Mouse (Mus musculus) forebrain, embryonic 13.5 days (tissue): ENCODE measurements at regions not wholly inside any gene's neighbourhood (a gene's known extent, or its start where the extent isn't known, plus 50 kb on each side); places are given as distances from the start of the nearest gene placed in this dataset.

ENCODE experiments used
- ATAC-seq: fragments of 200-750 bp; cut with Nextera tagmentation; 2 replicates; pipeline ENCODE4 v1.8.0; 2017
- H3K27ac ChIP-seq: fragments of 300-500 bp; sonication (generic); 2 replicates; pipeline ENCODE4 v1.5.1; 2015; ENCODE audit warnings: inconsistent platforms, mild to moderate bottlenecking, moderate library complexity
- H3K27me3 ChIP-seq: fragments of 300-500 bp; sonication (generic); 2 replicates; pipeline ENCODE4 v1.6.1; 2015; ENCODE audit warnings: mild to moderate bottlenecking, inconsistent platforms
- H3K36me3 ChIP-seq: fragments of 300-500 bp; sonication (generic); 2 replicates; pipeline ENCODE4 v1.6.1; 2015; ENCODE audit warnings: mild to moderate bottlenecking, inconsistent platforms; ENCODE audit not compliant: poor library complexity, severe bottlenecking
- H3K4me1 ChIP-seq: fragments of 300-500 bp; sonication (generic); 2 replicates; pipeline ENCODE4 v1.6.1; 2015; ENCODE audit warnings: inconsistent platforms
- H3K4me2 ChIP-seq: fragments of 300-500 bp; sonication (generic); 2 replicates; pipeline ENCODE4 v1.6.1; 2015; ENCODE audit warnings: inconsistent platforms, mild to moderate bottlenecking, moderate library complexity
- H3K4me3 ChIP-seq: fragments of 300-500 bp; sonication (generic); 2 replicates; pipeline ENCODE4 v1.5.1; 2015; ENCODE audit warnings: mild to moderate bottlenecking, inconsistent platforms
- H3K9ac ChIP-seq: fragments of 300-500 bp; sonication (generic); 2 replicates; pipeline ENCODE4 v1.6.1; 2015; ENCODE audit warnings: mild to moderate bottlenecking, inconsistent platforms
- H3K9me3 ChIP-seq: fragments of 300-500 bp; sonication (generic); replicated peaks from 2 replicates; pipeline ENCODE4 v1.6.1; 2016; ENCODE audit warnings: inconsistent platforms
- WGBS: fragments of 180-500 bp; shearing (Covaris S2); methylation state at CpG from one replicate; pipeline ENCODE4 v1.1.7; 2015; 5-methylcytosine and 5-hydroxymethylcytosine counted together

DNA sequence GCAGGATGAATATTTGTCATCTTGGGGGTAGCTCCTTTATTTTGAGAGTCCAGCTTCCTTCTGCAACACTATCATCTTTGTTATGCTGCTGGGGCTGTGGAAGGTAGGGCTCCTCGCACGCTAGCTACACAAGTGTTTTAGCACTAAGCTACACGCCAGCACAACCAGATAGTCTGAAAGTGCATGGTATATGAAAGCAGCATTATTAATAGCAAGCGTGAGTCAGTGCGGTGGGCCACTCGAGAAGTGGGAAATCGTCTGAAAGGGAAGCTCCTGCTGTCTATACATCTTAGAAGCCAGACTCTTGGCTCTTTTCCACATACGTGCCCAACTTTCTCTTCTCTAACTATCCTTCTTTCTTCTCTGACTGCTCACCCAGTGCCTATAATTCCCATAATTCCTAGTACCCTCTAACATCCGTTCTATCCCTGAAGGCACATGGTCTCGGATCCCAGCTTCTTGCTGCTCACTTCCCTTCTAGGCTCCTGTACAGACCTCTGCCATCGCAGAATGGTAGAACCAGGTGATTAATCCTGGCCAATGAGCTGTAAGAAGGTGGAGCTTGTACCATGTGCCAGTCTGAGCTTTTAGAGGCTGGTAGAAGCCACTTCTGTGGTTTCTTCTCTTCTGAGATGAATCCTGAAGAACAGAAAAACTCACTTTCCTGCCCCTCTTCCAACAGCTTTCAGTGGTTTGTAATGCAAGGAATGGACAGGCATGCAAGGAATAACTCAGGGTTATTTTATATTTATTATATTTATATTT is 55.5 kb downstream of the E030025P04Rik start:
- H3K27ac ChIP-seq = no peak overlapping the region
- 86% methylated on average over 11 of the region's 11 CpGs for WGBS
- no peak overlapping the region for H3K4me2 ChIP-seq
- no peaks in the 10 kb centered on the region for H3K36me3 ChIP-seq
- no peak for ATAC-seq
- H3K9ac ChIP-seq = no peak overlapping the region
- H3K4me3 ChIP-seq = no peak overlapping the region
- no peaks in the 10 kb centered on the region for H3K27me3 ChIP-seq
- H3K4me1 ChIP-seq = no peaks in the 10 kb centered on the region
- H3K9me3 ChIP-seq = no peaks in the 10 kb centered on the region

- Histone ChIP-seq H3K4me1 (no peaks in the 10 kb centered on the region), H3K27me3 (no peaks in the 10 kb centered on the region), H3K36me3 (no peaks in the 10 kb centered on the region), H3K4me2 (no peak overlapping the region), H3K27ac (no peak overlapping the region), H3K4me3 (no peak overlapping the region), H3K9ac (no peak overlapping the region), H3K9me3 (no peaks in the 10 kb centered on the region)
- ATAC-seq = no peak
- WGBS = 93% methylated on average over 4 of the region's 4 CpGs
These were observed 62.2 kb downstream of the E030025P04Rik start for GRCm38 (mm10) chr11:109081957-109082356.

GRCm38 (mm10) chr11:109081454-109081853 is 62.7 kb downstream of the E030025P04Rik start:
- Histone ChIP-seq H3K27me3 (no peaks in the 10 kb centered on the region), H3K9ac (no peak overlapping the region), H3K4me2 (no peak overlapping the region), H3K4me1 (no peaks in the 10 kb centered on the region), H3K27ac (no peak overlapping the region), H3K36me3 (no peaks in the 10 kb centered on the region), H3K4me3 (no peak overlapping the region), H3K9me3 (no peaks in the 10 kb centered on the region)
- WGBS = 81% methylated on average over 10 of the region's 10 CpGs
- ATAC-seq = no peak

DNA sequence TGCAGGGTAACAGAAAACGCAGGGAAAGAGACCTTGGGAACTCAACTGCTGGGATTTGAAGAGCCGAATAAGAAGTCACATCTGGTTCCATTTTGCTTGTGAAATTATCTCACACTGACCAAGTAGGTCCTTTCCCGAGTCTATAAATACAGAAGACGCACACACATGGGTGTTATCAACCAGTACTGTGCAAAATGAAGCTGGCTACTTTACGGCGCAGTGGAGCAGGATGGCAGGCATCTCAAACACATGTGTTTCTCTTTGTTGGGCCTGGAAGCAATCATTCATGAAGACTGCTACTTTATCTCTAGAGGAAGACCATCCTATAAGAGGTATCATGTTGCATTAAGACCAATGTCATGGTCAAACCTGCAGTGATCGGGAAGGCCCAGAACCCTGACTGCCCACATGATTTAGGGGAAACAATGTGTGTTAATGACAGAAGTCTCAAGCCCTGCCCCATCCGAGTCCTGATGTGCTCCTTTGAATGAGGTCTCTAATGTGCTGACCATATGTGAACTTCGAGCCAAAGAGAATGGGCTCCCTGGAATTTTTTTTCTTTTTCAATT is 63.2 kb downstream of the E030025P04Rik start:
- Histone ChIP-seq H3K27ac (no peak overlapping the region), H3K4me3 (no peak overlapping the region), H3K9me3 (no peaks in the 10 kb centered on the region), H3K9ac (no peak overlapping the region), H3K4me2 (no peak overlapping the region), H3K4me1 (no peaks in the 10 kb centered on the region), H3K36me3 (no peaks in the 10 kb centered on the region), H3K27me3 (no peaks in the 10 kb centered on the region)
- 94% methylated on average over 9 of the region's 9 CpGs for WGBS
- ATAC-seq = no peak

- H3K4me1 ChIP-seq = no peaks in the 10 kb centered on the region
- no peak overlapping the region for H3K4me2 ChIP-seq
These were observed 64.7 kb downstream of the E030025P04Rik start for GRCm38 (mm10) chr11:109079466-109079865.

GRCm38 (mm10) chr11:109076587-109077417 is 67.4 kb downstream of the E030025P04Rik start:
- Histone ChIP-seq H3K36me3 (no peaks in the 10 kb centered on the region), H3K27ac (no peak overlapping the region), H3K9ac (no peak overlapping the region), H3K4me1 (0 out of 2 replicates have a peak, but pooled peaks cover 1% of the 10 kb centered on the region), H3K27me3 (no peaks in the 10 kb centered on the region), H3K4me2 (no peak overlapping the region), H3K9me3 (no peaks in the 10 kb centered on the region), H3K4me3 (no peak overlapping the region)
- ATAC-seq = no peak
- 82% methylated on average over 19 of the region's 19 CpGs for WGBS

More at GRCm38 (mm10) chr11:109079466-109079865, 64.7 kb downstream of the E030025P04Rik start:
- Histone ChIP-seq H3K36me3 (no peaks in the 10 kb centered on the region), H3K4me3 (no peak overlapping the region), H3K27ac (no peak overlapping the region), H3K27me3 (no peaks in the 10 kb centered on the region), H3K9me3 (no peaks in the 10 kb centered on the region), H3K9ac (no peak overlapping the region)
- no peak for ATAC-seq
- 78% methylated on average over 4 of the region's 4 CpGs for WGBS

- Histone ChIP-seq H3K4me2 (no peak overlapping the region), H3K9me3 (no peaks in the 10 kb centered on the region), H3K27me3 (no peaks in the 10 kb centered on the region), H3K4me3 (no peak overlapping the region), H3K36me3 (no peaks in the 10 kb centered on the region), H3K9ac (no peak overlapping the region), H3K27ac (no peak overlapping the region), H3K4me1 (peaks cover 27% of the 10 kb centered on the region)
- 54% methylated on average over 2 of the region's 2 CpGs for WGBS
- ATAC-seq = no peak
These were observed 72.8 kb downstream of the E030025P04Rik start for GRCm38 (mm10) chr11:109071340-109071739.

GRCm38 (mm10) chr11:109070412-109070811 is 73.8 kb downstream of the E030025P04Rik start:
- no peaks in the 10 kb centered on the region for H3K27me3 ChIP-seq
- H3K4me2 ChIP-seq = no peak overlapping the region
- H3K9ac ChIP-seq = no peak overlapping the region
- no peaks in the 10 kb centered on the region for H3K36me3 ChIP-seq
- no peak overlapping the region for H3K27ac ChIP-seq
- no peak for ATAC-seq
- 48% methylated on average over 9 of the region's 9 CpGs for WGBS
- peaks cover 27% of the 10 kb centered on the region for H3K4me1 ChIP-seq
- H3K4me3 ChIP-seq = no peak overlapping the region
- H3K9me3 ChIP-seq = no peaks in the 10 kb centered on the region

- H3K9ac ChIP-seq = no peak overlapping the region
- H3K4me1 ChIP-seq = peaks cover 27% of the 10 kb centered on the region
- 60% methylated on average over 6 of the region's 6 CpGs for WGBS
These were observed 74.9 kb downstream of the E030025P04Rik start for GRCm38 (mm10) chr11:109069326-109069709.

DNA sequence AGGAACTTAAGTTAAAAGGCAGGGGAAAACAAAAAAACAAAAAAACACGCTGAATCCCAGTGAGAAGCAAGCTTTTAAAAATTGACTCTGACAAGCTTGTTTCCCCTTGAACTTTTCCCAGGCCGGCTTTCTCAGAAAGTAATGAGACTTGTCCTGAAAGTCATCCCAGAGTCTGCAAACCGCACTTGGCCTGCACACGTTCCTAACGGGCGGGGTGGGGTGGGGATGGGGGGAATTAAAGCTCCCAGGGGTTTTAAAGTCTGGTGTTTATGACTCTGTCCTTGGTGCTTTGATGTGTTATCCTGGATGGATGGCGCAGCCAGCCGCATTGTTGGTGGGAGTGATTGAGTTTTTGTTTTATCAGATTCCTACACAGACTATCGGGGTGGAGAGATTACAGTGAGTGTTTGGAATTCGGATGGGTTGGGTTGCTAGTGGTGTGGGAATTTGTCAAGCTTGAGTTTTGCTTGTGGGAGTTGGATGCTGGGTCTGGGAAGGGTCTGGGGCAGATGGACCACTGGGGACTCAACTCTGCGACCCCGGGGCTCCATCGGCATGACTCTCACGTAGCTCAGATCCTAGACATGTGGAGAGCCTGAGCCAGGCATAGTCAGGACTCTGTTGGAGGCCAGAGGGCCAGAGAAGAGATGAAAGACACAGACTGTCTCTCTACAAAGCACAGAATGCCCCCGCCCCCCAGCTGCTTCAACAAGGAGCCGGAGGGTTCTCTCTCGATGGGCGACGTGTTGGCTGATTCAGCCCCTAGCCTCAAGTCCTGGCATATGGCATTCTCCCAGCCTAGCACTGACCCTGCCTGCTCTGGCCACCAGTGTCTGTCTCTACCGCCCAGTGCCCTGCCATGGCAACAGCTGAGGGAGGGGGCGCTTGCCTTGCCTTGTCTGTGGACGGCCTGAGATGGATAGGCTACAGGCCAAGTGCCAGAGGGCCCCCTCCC is 75.5 kb downstream of the E030025P04Rik start:
- H3K4me2 ChIP-seq = no peak overlapping the region
- H3K4me3 ChIP-seq = no peak overlapping the region
- WGBS = 44% methylated on average over 22 of the region's 22 CpGs
- no peaks in the 10 kb centered on the region for H3K36me3 ChIP-seq
- H3K27me3 ChIP-seq = no peaks in the 10 kb centered on the region
- peaks cover 27% of the 10 kb centered on the region for H3K4me1 ChIP-seq
- peak; percentile 68 for ATAC-seq
- H3K27ac ChIP-seq = peak overlapping the region; percentile 54
- no peaks in the 10 kb centered on the region for H3K9me3 ChIP-seq
- no peak overlapping the region for H3K9ac ChIP-seq

More at GRCm38 (mm10) chr11:109069326-109069709, 74.9 kb downstream of the E030025P04Rik start:
- Histone ChIP-seq H3K9me3 (no peaks in the 10 kb centered on the region), H3K4me2 (no peak overlapping the region), H3K4me3 (no peak overlapping the region), H3K27ac (peak overlapping the region; percentile 44), H3K27me3 (no peaks in the 10 kb centered on the region), H3K36me3 (no peaks in the 10 kb centered on the region)
- no peak; the same call in 1 of the 2 replicates for ATAC-seq

DNA sequence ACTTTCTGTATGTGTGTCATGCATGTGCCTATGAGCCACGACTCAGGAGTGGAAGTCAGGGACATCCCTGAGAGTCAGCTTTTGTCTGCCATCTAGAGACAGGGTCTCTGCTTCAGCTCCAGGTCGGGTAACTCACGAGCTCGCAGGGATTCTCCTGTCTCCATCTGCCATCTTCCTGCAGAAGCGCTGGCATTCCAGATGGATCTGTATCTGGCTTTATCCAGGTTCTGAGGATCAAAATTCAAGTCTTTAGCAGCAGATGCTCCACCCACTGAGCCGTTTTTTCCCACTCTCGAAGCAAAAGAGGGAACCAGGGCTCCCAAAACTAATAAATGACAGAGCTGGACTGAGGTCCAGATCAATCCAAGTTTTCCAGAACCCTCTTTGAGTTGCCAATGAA is 76.4 kb downstream of the E030025P04Rik start:
- Histone ChIP-seq H3K4me2 (no peak overlapping the region), H3K9me3 (no peaks in the 10 kb centered on the region), H3K9ac (no peak overlapping the region), H3K4me1 (peaks cover 27% of the 10 kb centered on the region), H3K27me3 (no peaks in the 10 kb centered on the region), H3K27ac (peak overlapping the region; percentile 54), H3K4me3 (no peak overlapping the region), H3K36me3 (no peaks in the 10 kb centered on the region)
- WGBS = 75% methylated on average over 7 of the region's 7 CpGs
- no peak for ATAC-seq
